Mouse (Mus musculus) ovary, adult 18-20 months (tissue): ENCODE measurements around the gene C1ra.
"Not testable (repeated sequence)": the region's sequence is repeated elsewhere in the genome, so short reads cannot be mapped to it uniquely, and the experiment has no call there.

Source experiments
- DNase-seq: peaks from one replicate; pipeline ENCODE4 v3.0.0; 2022; ENCODE audit warnings: low spot score, mixed read lengths

C1ra gene

GRCm38 (mm10) chr6:124544466-124544865 is 32.3 kb downstream of the C1ra start:
- no peak for DNase-seq

- DNase-seq = no peak
These were observed 33.2 kb downstream of the C1ra start for GRCm38 (mm10) chr6:124545425-124545824.

- DNase-seq = not testable (repeated sequence)
These were observed 35.8 kb downstream of the C1ra start for GRCm38 (mm10) chr6:124547979-124548378.

- no peak for DNase-seq
These were observed 36.9 kb downstream of the C1ra start for GRCm38 (mm10) chr6:124549023-124549550.

GRCm38 (mm10) chr6:124552766-124553165 is 40.6 kb downstream of the C1ra start:
- DNase-seq = no peak

GRCm38 (mm10) chr6:124555956-124556355 is 43.8 kb downstream of the C1ra start:
- not testable (repeated sequence) for DNase-seq

- not testable (repeated sequence) for DNase-seq
These were observed 49.0 kb downstream of the C1ra start for GRCm38 (mm10) chr6:124561156-124561555.

- not testable (repeated sequence) for DNase-seq
These were observed 49.4 kb downstream of the C1ra start for GRCm38 (mm10) chr6:124561611-124562010.

- DNase-seq = no peak
These were observed 57.8 kb downstream of the C1ra start, which contains the start of gene C1rb for GRCm38 (mm10) chr6:124570026-124570425. TSS of gene C1rb (plus strand) at chr6:124570294.
